ENCODE assay signal across 14 mouse cellular contexts in genomic region chr4:46885627-46886383, GRCm38 (mm10).
DNase-seq lines count a peak whose midpoint lies in the region; ATAC-seq and TF ChIP-seq lines count a peak whose summit lies in the region.
"Had no signal": no experiment of that assay in that cellular context is flagged by ENCODE, and none has a peak within 500 bp of the region (broad histone marks: within the 10 kb centered on the region; RNA-seq: fewer than 3 reads in every experiment).

No protein-coding gene starts in this region.

- no peak for TF ChIP-seq CTCF in cerebellum, adult 2 months (IDR thresholded peaks at IDR 0.05; ENCODE audit: borderline replicate concordance, insufficient read depth, low read depth, low read length)
- no peak for TF ChIP-seq CTCF in lung, postnatal 0 days (IDR thresholded peaks at IDR 0.05)

- no peaks in the 10 kb centered on the region for H3K36me3 ChIP-seq in lung, postnatal 0 days (ENCODE audit: insufficient read depth, low read length)
- H3K36me3 ChIP-seq: forebrain, embryonic 10.5 days; heart, embryonic 12.5 days; liver, embryonic 13.5 days had no signal

- TF ChIP-seq EP300 in lung, postnatal 0 days (IDR thresholded peaks at IDR 0.05), result no peak

- WGBS in cerebellum, adult 2 months, result 56% methylated on average over 20 of the region's 20 CpGs
- 83% methylated on average over 20 of the region's 20 CpGs for WGBS in lung, postnatal 0 days

- H3K9ac ChIP-seq in lung, postnatal 0 days (replicated peaks; ENCODE audit: low read depth), result no peak overlapping the region
- H3K9ac ChIP-seq: heart, embryonic 12.5 days; hindbrain, embryonic 14.5 days; liver, embryonic 13.5 days had no signal

- no peak overlapping the region for H3K27ac ChIP-seq in cerebellum, adult 2 months (ENCODE audit: insufficient read depth, low read length)
- no peak overlapping the region for H3K27ac ChIP-seq in lung, postnatal 0 days (ENCODE audit: low read length)
- H3K27ac ChIP-seq: forebrain, embryonic 10.5 days; liver, embryonic 13.5 days had no signal

- H3K4me1 ChIP-seq in cerebellum, adult 2 months (ENCODE audit: control insufficient read depth, insufficient read depth, low read length), result peaks cover 52% of the 10 kb centered on the region
- no peaks in the 10 kb centered on the region for H3K4me1 ChIP-seq in lung, postnatal 0 days (ENCODE audit: insufficient read depth, low read depth, low read length)

- no peaks in the 10 kb centered on the region for H3K27me3 ChIP-seq in cerebellum, adult 2 months (ENCODE audit: control insufficient read depth, insufficient read depth, low read length)
- H3K27me3 ChIP-seq in lung, postnatal 0 days (replicated peaks; ENCODE audit: insufficient read depth, low read length), result no peaks in the 10 kb centered on the region

- H3K4me2 ChIP-seq in lung, postnatal 0 days (replicated peaks; ENCODE audit: low read depth, low read length), result no peak overlapping the region
- H3K4me2 ChIP-seq: heart, embryonic 12.5 days; hindbrain, embryonic 14.5 days; liver, embryonic 13.5 days; midbrain, embryonic 11.5 days had no signal

- peak; percentile 57 to 70 for DNase-seq in cerebellum, adult 2 months
- DNase-seq in lung, postnatal 0 days (ENCODE audit: low spot score), result peak; percentile 41
- no peak for DNase-seq in lung, postnatal 14 days
- DNase-seq in left cerebral cortex, adult 11 months (ENCODE audit: low spot score), result peak; percentile 31
- DNase-seq in right cerebral cortex, postnatal 10 days (ENCODE audit: low spot score in 2 of 2), result peak; percentile 50 to 66
- no peak for DNase-seq in heart, postnatal 25 days (ENCODE audit: low spot score)
- DNase-seq: kidney, postnatal 14 days; liver, embryonic 13.5 days had no signal

- no peaks in the 10 kb centered on the region for H3K9me3 ChIP-seq in lung, postnatal 0 days (ENCODE audit: low read length)
- H3K9me3 ChIP-seq: forebrain, embryonic 10.5 days; heart, embryonic 12.5 days; liver, embryonic 13.5 days had no signal

- ATAC-seq in cerebellum, adult (ENCODE audit: insufficient number of reproducible peaks, low FRiP score, low TSS enrichment), result no peak
- peak; percentile 33 for ATAC-seq in lung, postnatal 0 days
- ATAC-seq in erythroblast, adult 5-6 weeks (replicated peaks; ENCODE audit: low FRiP score, poor library complexity, severe bottlenecking), result no peak

- H3K4me3 ChIP-seq in cerebellum, adult 2 months (replicated peaks; ENCODE audit: insufficient read depth, low read depth, low read length), result no peak overlapping the region
- no peak overlapping the region for H3K4me3 ChIP-seq in lung, postnatal 0 days (ENCODE audit: low read depth, low read length)
- H3K4me3 ChIP-seq: forebrain, embryonic 10.5 days; heart, embryonic 12.5 days; liver, embryonic 13.5 days had no signal

- TF ChIP-seq POLR2A in cerebellum, adult 2 months (IDR thresholded peaks at IDR 0.05; ENCODE audit: borderline replicate concordance, insufficient read depth, low read length), result no peak

- intact Hi-C loops in heart, postnatal 25 days (cut with DNase I), result no loop called here

Comparison
In these comparisons a context has a peak if more than half of its experiments do, and no peak if none do; other contexts are left out.
1. DNase-seq: peak in cerebellum, adult 2 months (2 of 2), lung, postnatal 0 days (single experiment), left cerebral cortex, adult 11 months (single experiment) and right cerebral cortex, postnatal 10 days (2 of 2); none in lung, postnatal 14 days (single experiment) and heart, postnatal 25 days (single experiment).